Mouse (Mus musculus) liver, embryonic 14.5 days (tissue): ENCODE measurements around the gene Msl1.

ENCODE experiments used
- CTCF ChIP-seq: IDR thresholded peaks from 2 replicates; pipeline ENCODE4 v1.5.1; 2016; ENCODE audit warnings: antibody characterized with exemption, low read depth, control low read depth
- EP300 ChIP-seq: IDR thresholded peaks from 2 replicates; pipeline ENCODE4 v1.6.1; 2016; ENCODE audit warnings: antibody characterized with exemption, low read depth

DNA sequence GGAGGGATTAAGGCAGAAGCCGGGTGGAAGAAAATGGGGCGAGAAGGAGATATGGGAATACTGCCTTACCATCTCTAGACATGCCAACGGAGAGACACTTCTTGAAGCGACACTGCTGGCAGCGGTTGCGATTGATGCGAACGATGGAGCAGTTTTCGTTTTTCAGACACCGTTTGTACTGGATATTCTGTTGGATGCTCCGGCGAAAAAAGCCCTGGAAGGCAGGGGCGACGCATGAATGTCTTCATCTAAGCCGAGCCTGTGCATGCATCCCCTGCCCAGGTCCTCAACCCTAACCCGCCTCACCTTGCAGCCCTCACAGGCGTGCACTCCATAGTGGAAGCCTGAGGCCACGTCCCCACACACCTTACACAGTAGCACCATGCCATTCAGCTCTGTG lies 24.2 kb upstream of the Msl1 start:
- TF ChIP-seq CTCF (no peak), EP300 (no peak)
